Mouse (Mus musculus) forebrain, embryonic 14.5 days (tissue): ENCODE measurements around the gene Pla2g2f. TPM values are rescaled to one million over a fixed set of nuclear protein-coding genes. Genes with fewer than 3 reads are reported as not detected.
A peak's percentile ranks its signal among the peaks of the same experiment; 100 is the strongest.

Experiments
- ATAC-seq: fragments of 200-750 bp; cut with Nextera tagmentation; 2 replicates; pipeline ENCODE4 v1.8.0; 2017; ENCODE audit warnings: mild to moderate bottlenecking, moderate library complexity
- DNase-seq: peaks from one replicate; pipeline ENCODE4 v3.0.0-alpha.2; 2015; ENCODE audit warnings: low spot score
- H3K27ac ChIP-seq: fragments of 300-500 bp; sonication (generic); 2 replicates; pipeline ENCODE4 v1.5.1; 2014; ENCODE audit warnings: low read depth, mild to moderate bottlenecking, control low read depth, low read length, moderate library complexity
- H3K27me3 ChIP-seq: fragments of 300-500 bp; sonication (generic); replicated peaks from 2 replicates; pipeline ENCODE4 v1.6.1; 2014; ENCODE audit warnings: low read length, control low read depth, mixed read lengths; ENCODE audit not compliant: control insufficient read depth, insufficient read depth
- H3K36me3 ChIP-seq: fragments of 300-500 bp; sonication (generic); 2 replicates; pipeline ENCODE4 v1.6.1; 2014; ENCODE audit warnings: low read length, control low read depth; ENCODE audit not compliant: control insufficient read depth, insufficient read depth
- H3K4me1 ChIP-seq: fragments of 300-500 bp; sonication (generic); 2 replicates; pipeline ENCODE4 v1.6.1; 2014; ENCODE audit warnings: antibody characterized with exemption, low read length, control low read depth; ENCODE audit not compliant: control insufficient read depth, insufficient read depth
- H3K4me2 ChIP-seq: fragments of 300-500 bp; sonication (generic); 2 replicates; pipeline ENCODE4 v1.6.1; 2014; ENCODE audit warnings: mild to moderate bottlenecking, control low read depth, low read length
- H3K4me3 ChIP-seq: fragments of 300-500 bp; sonication (generic); 2 replicates; pipeline ENCODE4 v1.5.1; 2014; ENCODE audit warnings: low read depth, low read length, control low read depth
- H3K9ac ChIP-seq: fragments of 300-500 bp; sonication (generic); 2 replicates; pipeline ENCODE4 v1.6.1; 2014; ENCODE audit warnings: mild to moderate bottlenecking, low read length, control low read depth, moderate library complexity
- H3K9me3 ChIP-seq: fragments of 300-500 bp; sonication (generic); replicated peaks from 2 replicates; pipeline ENCODE4 v1.6.1; 2016; ENCODE audit warnings: low read length, control low read depth, mixed read lengths; ENCODE audit not compliant: control insufficient read depth
- WGBS: fragments of 180-500 bp; shearing (Covaris S2); extraction: QIAGEN DNeasy Blood & Tissue Kit; methylation state at CpG from one replicate; pipeline ENCODE4 v1.1.7; 2014; 5-methylcytosine and 5-hydroxymethylcytosine counted together
- polyA plus RNA-seq: library from polyadenylated mRNA; unstranded; fragments of >200 nt; fragmentation: Nextera tagmentation; extraction: Ambion mirVana; gene quantifications from 2 replicates; pipeline ENCODE4 v1.2.1, GENCODE M21; 2014

Pla2g2f gene
- polyA plus RNA-seq, 1 experiment from 2014 or later = not detected

DNA sequence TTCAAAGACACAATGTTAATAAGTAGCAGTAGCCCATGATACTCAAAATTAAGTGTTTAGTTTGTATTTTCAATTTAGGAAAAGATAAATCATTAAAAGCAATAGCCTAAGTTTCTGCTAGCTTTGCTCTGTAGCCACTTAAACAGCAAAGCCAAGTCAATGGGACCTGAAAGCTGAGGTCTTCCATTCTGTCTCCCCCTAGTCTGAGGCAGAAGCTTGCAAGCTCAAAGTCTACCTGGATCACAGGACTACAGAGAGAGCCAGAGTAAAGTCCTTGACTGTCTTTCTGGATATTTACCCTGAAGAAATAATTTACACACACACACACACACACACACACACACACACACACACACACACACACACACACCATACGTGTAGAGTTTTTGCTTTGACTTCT lies 43.2 kb downstream of the Pla2g2f start:
- Histone ChIP-seq H3K4me3 (no peak overlapping the region), H3K9me3 (no peaks in the 10 kb centered on the region), H3K36me3 (no peaks in the 10 kb centered on the region), H3K27ac (no peak overlapping the region), H3K9ac (no peak overlapping the region), H3K4me1 (peaks cover 8% of the 10 kb centered on the region), H3K27me3 (no peaks in the 10 kb centered on the region), H3K4me2 (no peak overlapping the region)
- ATAC-seq (no peak), DNase-seq (no peak)
- 80% methylated on average over 1 of the region's 1 CpGs for WGBS

- no peaks in the 10 kb centered on the region for H3K9me3 ChIP-seq
- no peaks in the 10 kb centered on the region for H3K27me3 ChIP-seq
- H3K4me2 ChIP-seq = no peak overlapping the region
- WGBS = 83% methylated on average over 8 of the region's 8 CpGs
- H3K27ac ChIP-seq = no peak overlapping the region
- no peak for ATAC-seq
- DNase-seq = no peak
- peaks cover 8% of the 10 kb centered on the region for H3K4me1 ChIP-seq
- no peaks in the 10 kb centered on the region for H3K36me3 ChIP-seq
- no peak overlapping the region for H3K9ac ChIP-seq
- no peak overlapping the region for H3K4me3 ChIP-seq
Measured at GRCm38 (mm10) chr4:138712621-138713020, 44.8 kb downstream of the Pla2g2f start.

GRCm38 (mm10) chr4:138712096-138712495 lies 45.3 kb downstream of the Pla2g2f start:
- no peaks in the 10 kb centered on the region for H3K9me3 ChIP-seq
- no peaks in the 10 kb centered on the region for H3K36me3 ChIP-seq
- H3K4me1 ChIP-seq = peaks cover 8% of the 10 kb centered on the region
- DNase-seq (no peak), ATAC-seq (no peak)
- no peak overlapping the region for H3K4me3 ChIP-seq
- 92% methylated on average over 11 of the region's 11 CpGs for whole genome bisulfite sequencing
- H3K9ac ChIP-seq = no peak overlapping the region
- H3K4me2 ChIP-seq = no peak overlapping the region
- no peaks in the 10 kb centered on the region for H3K27me3 ChIP-seq
- no peak overlapping the region for H3K27ac ChIP-seq

DNA sequence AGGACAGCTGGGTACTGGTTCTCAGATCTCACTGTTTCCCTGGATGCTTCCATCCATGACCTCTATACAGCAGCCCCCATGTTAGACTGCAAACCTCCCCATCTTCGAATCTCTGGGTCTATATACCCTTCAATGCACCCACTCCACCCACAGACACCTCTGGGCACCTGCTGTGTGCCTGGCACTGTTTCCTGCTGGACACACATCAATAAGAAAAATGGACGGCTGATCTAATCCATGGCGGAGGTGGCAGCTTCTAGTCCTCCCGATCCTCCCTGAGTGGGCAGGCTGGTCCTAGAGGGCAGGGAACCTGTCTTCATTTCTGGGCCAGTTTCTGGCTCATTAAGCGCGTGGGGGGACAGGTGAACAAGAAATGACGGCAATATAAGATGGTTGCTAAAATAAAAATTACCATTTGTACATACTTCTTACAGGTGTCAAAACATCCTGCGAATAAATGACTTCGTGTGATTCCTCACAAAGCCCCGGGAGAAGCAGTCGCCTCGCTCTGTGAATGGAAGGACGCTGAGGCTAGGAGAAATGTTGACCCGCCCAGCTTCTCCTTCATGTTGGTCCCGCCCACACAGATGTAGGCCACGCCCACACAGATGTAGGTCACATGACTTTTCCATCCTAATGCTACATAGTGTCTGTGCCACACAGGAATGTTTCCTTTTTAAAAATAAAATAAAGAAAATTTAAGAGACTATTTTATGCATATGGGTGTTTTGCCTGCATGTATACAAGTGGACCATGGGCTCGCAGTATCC lies 46.2 kb downstream of the Pla2g2f start:
- Histone ChIP-seq H3K4me3 (no peak overlapping the region), H3K27ac (peak overlapping the region; percentile 56; the same call in 1 of the 2 replicates), H3K4me1 (peaks cover 8% of the 10 kb centered on the region), H3K4me2 (no peak overlapping the region), H3K27me3 (no peaks in the 10 kb centered on the region), H3K9me3 (no peaks in the 10 kb centered on the region), H3K36me3 (no peaks in the 10 kb centered on the region), H3K9ac (no peak overlapping the region)
- DNase-seq (no peak), ATAC-seq (peak; percentile 7; the same call in 1 of the 2 replicates)
- 60% methylated on average over 17 of the region's 17 CpGs for WGBS

GRCm38 (mm10) chr4:138710633-138711032 lies 46.8 kb downstream of the Pla2g2f start:
- Histone ChIP-seq H3K36me3 (no peaks in the 10 kb centered on the region), H3K9ac (no peak overlapping the region), H3K27ac (peak overlapping the region; percentile 56; the same call in 1 of the 2 replicates), H3K4me3 (no peak overlapping the region), H3K4me2 (peak overlapping the region; percentile 20; the same call in 1 of the 2 replicates), H3K4me1 (peaks cover 8% of the 10 kb centered on the region), H3K27me3 (no peaks in the 10 kb centered on the region), H3K9me3 (no peaks in the 10 kb centered on the region)
- ATAC-seq (peak; percentile 69; the same call in 1 of the 2 replicates), DNase-seq (peak; percentile 77)
- WGBS = 52% methylated on average over 11 of the region's 11 CpGs

GRCm38 (mm10) chr4:138709944-138710343 lies 47.5 kb downstream of the Pla2g2f start:
- Histone ChIP-seq H3K9me3 (no peaks in the 10 kb centered on the region), H3K27ac (peak overlapping the region; percentile 56), H3K27me3 (no peaks in the 10 kb centered on the region), H3K9ac (no peak overlapping the region), H3K4me2 (no peak overlapping the region), H3K4me1 (peaks cover 8% of the 10 kb centered on the region), H3K36me3 (no peaks in the 10 kb centered on the region), H3K4me3 (no peak overlapping the region)
- DNase-seq (no peak), ATAC-seq (peak; percentile 52; the same call in 1 of the 2 replicates)
- WGBS = 61% methylated on average over 7 of the region's 7 CpGs

GRCm38 (mm10) chr4:138709246-138709645 lies 48.2 kb downstream of the Pla2g2f start:
- H3K4me1 ChIP-seq = peaks cover 8% of the 10 kb centered on the region
- no peak overlapping the region for H3K4me2 ChIP-seq
- H3K27me3 ChIP-seq = no peaks in the 10 kb centered on the region
- no peak overlapping the region for H3K9ac ChIP-seq
- no peaks in the 10 kb centered on the region for H3K9me3 ChIP-seq
- ATAC-seq = no peak
- H3K4me3 ChIP-seq = no peak overlapping the region
- H3K27ac ChIP-seq = no peak overlapping the region
- no peaks in the 10 kb centered on the region for H3K36me3 ChIP-seq
- WGBS = 89% methylated on average over 11 of the region's 11 CpGs
- no peak for DNase-seq

GRCm38 (mm10) chr4:138708636-138709035 lies 48.8 kb downstream of the Pla2g2f start:
- Histone ChIP-seq H3K36me3 (no peaks in the 10 kb centered on the region), H3K9me3 (no peaks in the 10 kb centered on the region), H3K4me2 (no peak overlapping the region), H3K4me1 (peaks cover 8% of the 10 kb centered on the region), H3K27me3 (no peaks in the 10 kb centered on the region), H3K4me3 (no peak overlapping the region), H3K27ac (no peak overlapping the region), H3K9ac (no peak overlapping the region)
- DNase-seq (peak; percentile 51), ATAC-seq (no peak)
- WGBS = 12% methylated on average over 7 of the region's 7 CpGs

DNA sequence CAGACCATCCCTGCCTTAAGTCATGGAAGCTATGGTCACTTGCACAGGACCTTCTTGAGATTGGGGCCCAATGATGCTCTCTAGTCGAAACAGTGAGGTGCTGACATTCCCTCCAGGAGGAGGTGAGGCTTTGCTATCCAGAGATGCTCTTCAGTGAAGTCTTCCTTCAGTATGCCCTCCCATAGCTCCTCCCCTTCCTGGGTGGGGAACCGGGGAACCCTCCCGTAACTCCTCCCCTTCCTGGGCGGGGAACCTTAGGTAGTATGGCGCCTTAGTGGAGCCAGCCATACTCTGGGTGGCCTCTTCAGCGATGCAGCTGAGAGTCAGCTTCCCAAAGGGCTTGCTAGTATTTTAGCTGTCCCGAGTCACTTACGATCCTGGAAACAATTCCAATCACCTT lies 50.8 kb downstream of the Pla2g2f start:
- ATAC-seq = no peak
- 92% methylated on average over 8 of the region's 8 CpGs for WGBS
- no peak overlapping the region for H3K4me3 ChIP-seq

More for the DNA sequence above, 50.8 kb downstream of the Pla2g2f start:
- Histone ChIP-seq H3K9me3 (no peaks in the 10 kb centered on the region), H3K36me3 (no peaks in the 10 kb centered on the region), H3K27ac (no peak overlapping the region), H3K4me1 (peaks cover 8% of the 10 kb centered on the region), H3K9ac (no peak overlapping the region), H3K4me2 (no peak overlapping the region), H3K27me3 (no peaks in the 10 kb centered on the region)
- DNase-seq = no peak
